Mouse (Mus musculus) adipocyte (in vitro differentiated cells): ENCODE data around the gene Ppard.
A peak's percentile ranks its signal among the peaks of the same experiment; 100 is the strongest.

Experiments used
- DNase-seq: peaks from one replicate; pipeline ENCODE4 v3.0.0-alpha.2; 2016; ENCODE audit warnings: low spot score

Gene Ppard

DNA sequence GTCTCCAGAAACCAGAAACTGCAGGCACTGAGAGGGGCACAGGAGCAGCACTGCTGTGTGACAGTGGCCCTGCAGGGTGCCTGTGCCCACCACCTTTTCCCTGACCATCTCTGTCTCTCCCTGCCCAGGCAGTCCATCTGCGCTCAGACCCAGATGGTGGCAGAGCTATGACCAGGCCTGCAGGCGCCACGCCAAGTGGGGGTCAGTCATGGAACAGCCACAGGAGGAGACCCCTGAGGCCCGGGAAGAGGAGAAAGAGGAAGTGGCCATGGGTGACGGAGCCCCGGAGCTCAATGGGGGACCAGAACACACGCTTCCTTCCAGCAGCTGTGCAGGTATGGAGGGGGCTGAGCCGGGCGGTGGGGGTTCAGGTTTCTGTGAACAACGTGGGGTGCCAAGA is 53.6 kb downstream of the Ppard start:
- DNase-seq: no peak

DNA sequence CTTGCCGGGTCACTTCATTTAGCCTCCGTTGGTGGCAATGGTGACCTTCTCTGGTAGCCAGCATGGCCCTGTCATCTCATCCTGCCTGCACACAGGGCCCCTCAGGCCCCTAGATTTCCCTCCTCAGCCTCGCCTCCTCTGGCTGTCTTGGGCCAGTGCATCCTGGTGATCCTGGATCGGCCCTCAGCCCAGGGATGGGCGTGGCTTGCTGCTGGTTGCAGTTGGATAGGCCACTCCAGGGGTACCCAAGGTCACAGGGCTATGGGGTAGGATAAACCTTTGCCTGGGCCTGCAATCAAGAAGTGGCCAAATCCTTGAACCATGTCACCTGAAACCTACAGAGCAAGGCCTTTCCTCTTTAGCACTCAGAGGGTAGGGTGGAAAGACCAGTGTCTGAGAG is 54.5 kb downstream of the Ppard start:
- no peak for DNase-seq

DNA sequence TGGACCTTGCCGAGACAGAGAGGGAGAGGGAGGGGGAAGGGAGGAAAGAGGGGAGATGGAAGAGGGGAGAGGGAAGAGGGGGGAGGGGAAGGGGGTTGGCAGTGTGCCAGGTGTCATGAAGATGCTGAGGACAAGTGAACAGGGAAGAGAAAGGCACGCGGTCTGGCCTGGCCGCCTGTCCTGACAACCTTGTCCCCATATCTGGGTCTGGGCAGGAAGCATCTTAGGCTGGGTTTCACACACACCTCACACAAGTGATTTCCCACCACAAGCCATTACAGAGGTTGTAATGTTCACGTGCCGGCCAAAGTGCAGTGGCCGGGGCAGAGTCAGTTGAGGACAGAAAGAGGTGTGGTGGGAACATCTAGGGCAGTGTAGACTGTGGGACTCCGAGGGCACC is 55.1 kb downstream of the Ppard start:
- DNase-seq: no peak

DNA sequence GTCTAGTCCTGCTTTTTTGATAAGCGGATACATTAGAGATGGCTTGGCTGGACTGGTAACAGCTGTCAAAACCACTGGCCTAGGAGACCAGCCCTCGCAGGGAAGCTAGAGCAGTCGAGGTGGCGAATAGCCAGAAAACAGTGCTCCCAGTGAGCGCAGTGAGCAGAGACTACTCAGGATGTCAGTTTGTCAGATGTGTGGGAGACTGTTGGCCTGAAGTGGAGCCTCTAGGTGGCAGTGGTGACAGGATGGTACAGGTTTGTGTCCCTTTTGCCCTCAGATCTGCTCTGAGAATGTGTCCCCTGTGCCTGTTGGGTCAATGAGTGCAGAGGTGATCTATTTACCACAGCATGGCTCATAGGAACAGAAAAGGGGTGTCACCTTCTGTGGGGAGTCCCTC is 55.5 kb downstream of the Ppard start:
- no peak for DNase-seq

DNA sequence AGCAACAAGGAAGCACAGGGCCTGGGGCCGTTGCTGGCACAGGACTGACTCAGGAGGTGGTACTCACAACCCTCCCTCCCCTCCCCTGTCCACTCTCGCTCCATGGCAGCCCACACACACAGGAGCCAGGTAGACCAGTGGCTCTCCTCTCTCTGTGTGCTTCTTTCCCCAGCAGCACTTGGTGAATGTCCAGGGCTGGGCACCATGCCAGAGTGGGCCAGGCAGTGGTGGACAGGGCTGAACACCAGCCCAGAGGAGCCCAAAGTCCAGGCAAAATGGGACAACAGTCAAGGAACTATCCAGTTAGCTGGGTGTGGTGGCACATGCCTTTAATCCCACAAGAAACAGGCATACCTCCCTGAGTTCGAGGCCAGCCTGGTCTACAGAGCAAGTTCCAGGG is 57.8 kb downstream of the Ppard start:
- DNase-seq: peak; percentile 91

DNA sequence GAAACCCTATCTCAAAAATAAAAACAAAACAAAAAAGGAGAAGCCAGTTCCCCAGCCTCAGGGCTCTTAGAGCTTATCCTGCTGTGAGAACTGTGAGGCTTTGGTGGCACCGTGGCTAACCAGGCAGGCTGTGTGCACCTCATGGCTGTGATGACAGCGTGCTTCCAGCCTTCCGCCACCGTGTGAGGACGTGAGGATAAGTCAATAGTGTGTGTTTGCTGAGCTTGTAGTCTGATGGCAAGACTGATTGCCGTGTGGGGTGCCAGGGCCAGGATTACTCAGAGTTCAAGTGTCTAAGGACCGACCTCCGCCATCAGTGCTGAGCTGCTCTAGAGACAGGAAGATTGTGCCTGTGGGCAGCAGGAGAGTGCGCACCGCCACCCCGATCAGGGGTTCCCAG is 58.2 kb downstream of the Ppard start:
- DNase-seq: no peak

DNA sequence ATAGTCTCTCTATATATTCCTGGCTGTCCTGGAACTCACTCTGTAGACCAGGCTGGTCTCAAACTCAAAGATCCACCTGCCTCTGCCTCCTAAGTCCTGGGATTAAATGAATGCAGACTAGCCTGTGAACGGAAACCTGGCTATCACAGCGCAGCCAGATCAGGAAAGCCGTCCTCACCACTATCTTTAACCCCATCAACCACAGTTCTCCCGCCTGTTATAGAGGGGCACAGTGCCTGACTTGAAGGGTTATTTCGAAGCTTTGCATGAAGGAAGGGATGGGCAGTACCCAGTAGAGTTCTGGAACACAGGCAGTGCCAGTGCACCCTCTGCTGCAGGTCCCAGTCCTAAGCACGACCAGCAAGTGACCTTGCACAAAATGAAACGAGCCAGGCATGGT is 58.8 kb downstream of the Ppard start:
- DNase-seq: no peak

DNA sequence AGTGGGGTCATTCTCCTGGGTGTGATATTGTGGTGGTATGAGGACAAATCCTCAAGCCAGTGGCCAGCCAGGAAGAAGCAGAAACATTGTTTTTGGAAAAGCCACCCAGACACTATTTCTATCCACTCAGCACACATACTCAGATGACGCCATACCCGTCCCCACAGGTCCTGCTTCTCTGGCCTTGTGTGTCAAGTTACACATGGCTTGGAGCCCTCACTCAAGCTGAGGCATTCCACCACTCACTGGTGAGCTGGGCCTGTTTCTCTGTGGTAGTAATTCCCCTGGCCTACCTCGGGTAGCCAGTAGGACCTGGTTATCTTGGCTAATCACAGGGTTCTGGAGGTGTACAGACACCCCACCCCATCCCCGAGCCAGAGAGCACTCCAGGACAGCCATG is 61.2 kb downstream of the Ppard start:
- DNase-seq: no peak

DNA sequence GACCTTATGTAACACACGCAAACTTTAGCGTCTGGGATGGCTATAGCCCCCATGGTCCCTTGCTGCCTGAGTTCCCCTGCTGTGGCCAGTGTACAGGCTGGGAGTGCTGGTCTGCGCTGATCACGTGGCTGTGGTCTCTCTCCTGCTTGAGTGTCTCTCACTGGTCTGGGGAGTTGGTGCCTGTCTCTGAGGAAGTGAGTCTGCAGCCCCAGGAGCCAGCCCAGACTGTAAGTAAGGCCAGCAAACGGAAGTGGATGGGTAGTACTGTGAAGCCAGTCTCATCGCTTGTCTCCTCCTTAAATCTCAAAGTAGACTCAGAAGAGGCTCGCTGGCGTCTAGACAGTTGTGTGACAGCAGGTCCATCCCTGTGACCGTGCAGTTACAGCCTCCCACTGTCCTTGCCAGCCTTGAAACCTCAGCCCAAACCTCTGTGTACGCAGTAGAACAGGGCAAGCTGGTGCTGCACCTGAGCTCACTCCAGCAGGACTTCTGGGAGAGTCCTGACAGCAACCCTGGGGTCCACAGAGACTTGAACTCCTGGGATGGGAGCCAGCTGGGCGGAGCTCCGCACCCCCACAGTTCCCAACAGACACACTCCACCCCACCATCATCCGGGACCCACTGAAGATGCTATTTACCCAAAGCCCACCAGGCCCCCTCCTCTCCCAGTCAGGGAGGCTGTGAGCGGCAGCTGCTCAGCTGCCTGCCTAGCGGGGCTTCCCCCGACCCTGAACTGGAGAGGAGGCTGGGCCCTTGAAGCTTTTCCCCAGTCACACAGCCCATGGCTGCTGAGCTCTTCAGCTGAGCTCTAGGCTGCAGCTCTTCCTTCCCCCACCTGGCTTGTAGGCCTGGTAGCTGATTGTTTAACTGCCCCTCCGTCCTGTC is 62.2 kb downstream of the Ppard start:
- no peak for DNase-seq

DNA sequence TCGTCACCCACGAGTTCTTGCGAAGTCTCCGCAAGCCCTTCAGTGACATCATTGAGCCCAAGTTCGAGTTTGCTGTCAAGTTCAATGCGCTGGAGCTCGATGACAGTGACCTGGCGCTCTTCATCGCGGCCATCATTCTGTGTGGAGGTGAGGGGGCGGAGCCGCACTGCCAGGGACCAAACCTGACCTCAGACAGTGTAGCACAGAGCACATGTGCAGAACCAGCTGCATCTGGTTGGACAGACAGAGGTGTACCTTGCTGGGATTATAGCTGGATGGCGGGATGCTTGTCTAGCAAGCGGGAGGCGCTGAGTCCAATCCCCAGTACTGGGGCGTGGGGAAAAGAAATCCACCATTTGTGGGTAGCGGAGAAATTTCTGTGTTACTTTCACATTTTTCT is 66.4 kb downstream of the Ppard start:
- no peak for DNase-seq

DNA sequence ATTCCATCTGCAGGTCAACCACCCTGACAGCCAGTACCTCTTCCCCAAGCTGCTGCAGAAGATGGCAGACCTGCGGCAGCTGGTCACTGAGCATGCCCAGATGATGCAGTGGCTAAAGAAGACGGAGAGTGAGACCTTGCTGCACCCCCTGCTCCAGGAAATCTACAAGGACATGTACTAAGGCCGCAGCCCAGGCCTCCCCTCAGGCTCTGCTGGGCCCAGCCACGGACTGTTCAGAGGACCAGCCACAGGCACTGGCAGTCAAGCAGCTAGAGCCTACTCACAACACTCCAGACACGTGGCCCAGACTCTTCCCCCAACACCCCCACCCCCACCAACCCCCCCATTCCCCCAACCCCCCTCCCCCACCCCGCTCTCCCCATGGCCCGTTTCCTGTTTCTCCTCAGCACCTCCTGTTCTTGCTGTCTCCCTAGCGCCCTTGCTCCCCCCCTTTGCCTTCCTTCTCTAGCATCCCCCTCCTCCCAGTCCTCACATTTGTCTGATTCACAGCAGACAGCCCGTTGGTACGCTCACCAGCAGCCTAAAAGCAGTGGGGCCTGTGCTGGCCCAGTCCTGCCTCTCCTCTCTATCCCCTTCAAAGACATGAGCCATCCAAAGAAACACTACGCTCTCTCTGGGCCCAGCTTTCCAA is 67.3 kb downstream of the Ppard start:
- DNase-seq: no peak

DNA sequence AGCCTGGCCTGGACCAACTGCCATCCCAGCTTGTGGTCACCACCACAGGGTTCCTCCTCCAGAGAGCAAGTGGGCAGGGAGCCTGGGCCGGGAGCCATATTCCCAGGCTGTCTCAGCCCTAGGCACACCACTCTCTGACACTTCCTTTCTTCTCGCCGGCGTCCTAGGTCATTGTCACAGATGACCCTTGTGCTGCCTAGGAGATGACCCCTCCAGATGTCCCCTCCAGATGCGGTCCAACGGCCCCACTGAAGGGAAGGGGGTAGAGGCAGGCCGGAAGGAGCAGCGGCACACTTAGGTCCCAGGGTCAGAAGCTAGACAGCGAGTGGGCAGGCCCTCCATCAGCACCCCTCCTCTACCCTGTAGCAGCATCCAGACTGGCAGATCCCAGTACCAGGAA is 67.8 kb downstream of the Ppard start:
- DNase-seq: no peak

DNA sequence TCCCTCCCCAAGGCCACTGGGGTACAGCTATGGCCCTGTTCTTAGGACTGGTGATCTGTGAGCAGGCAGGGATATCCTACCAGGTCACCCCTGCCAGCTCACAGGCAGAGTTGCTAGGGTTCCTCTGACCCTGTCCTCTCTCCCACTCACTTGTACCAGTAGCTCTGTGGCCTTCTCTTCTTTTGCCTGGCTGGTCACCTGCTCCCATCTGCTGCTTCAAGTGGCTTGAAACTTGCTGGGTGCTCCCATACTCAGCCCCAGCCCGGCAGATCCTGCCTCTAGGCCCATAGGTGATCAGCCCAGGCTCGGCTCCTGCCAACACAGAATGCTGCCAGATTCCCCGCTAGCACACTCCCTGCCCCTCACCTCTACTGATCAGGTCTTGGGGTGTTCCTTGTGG is 68.3 kb downstream of the Ppard start:
- no peak for DNase-seq

DNA sequence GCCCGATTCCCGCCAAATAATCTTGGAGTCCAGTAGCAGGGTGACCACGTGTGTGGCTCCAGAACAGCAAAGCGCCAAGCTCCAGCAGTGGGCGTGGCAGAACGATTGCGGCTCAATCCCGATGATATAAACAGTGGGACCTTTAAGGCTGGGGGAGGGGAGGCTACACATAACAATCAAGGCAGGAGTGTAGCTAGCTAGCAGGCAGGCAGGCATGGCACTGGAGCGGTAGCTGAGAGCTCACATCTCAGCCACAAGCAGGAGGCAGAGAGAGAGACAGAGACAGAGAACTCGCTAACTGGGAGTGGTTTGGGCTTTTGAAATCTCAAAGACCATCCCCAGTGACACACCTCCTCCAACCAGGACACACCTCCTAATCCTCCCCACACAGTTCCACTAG is 72.7 kb downstream of the Ppard start:
- no peak for DNase-seq

DNA sequence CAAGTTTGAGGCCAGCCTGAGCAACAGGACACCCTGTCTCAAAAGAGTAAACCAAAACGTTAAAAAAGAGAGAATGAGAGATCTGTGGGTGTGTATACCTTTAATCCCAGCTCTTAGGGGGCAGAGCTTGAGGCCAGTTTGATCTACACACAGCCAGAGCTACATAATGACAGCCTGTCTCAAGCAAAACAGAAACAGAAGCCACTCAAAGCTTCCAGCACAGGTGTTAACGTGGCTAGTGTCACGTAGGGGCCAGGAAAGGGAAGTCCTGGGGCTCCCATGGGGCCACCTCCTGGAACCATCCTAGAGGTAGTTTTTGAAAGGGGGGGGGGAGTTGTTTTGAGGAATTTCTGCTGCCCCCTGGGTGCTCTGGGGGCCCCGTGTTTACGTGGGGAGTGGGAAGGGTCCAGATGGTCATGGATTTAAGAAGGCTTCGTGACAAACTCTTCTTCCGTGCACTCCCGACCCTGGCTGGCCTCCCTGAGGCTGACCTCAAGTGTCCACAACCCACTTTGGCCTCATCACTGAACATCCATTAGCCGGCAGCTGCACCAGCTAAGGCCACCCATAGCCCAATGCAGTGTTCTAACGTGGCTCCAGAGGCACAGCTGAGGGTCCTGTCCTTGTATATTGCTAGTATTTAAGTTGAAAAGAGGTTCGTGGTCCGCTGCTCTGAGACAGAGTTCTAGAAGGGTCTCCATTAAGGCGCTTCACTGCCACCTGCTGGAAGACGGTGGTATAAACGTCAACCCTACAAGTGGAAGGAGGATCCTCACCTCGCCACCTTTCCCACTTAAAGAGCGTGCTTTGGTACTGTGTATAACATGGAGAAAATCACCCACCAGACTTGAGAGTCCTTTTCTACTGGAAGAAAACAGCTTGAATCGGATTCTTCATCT is 76.0 kb downstream of the Ppard start:
- DNase-seq: peak; percentile 90

DNA sequence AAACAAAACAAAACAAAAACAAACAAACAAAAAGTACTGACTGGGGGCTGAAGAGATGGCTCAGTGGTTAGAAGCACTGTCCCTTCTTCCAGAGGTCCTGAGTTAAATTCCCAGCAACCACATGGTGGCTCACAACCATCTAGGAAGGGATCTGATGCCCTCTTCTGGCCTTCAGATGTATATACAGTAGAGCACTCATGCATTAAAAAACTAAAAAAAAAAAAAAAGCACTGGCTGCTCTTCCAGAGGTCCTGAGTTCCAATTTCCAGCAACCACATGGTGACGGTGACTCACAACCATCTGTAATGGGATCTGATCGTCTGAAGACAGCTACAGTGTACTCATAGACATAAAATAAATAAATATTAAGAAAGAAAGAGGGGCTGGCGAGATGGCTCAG is 78.3 kb downstream of the Ppard start:
- DNase-seq: no peak

DNA sequence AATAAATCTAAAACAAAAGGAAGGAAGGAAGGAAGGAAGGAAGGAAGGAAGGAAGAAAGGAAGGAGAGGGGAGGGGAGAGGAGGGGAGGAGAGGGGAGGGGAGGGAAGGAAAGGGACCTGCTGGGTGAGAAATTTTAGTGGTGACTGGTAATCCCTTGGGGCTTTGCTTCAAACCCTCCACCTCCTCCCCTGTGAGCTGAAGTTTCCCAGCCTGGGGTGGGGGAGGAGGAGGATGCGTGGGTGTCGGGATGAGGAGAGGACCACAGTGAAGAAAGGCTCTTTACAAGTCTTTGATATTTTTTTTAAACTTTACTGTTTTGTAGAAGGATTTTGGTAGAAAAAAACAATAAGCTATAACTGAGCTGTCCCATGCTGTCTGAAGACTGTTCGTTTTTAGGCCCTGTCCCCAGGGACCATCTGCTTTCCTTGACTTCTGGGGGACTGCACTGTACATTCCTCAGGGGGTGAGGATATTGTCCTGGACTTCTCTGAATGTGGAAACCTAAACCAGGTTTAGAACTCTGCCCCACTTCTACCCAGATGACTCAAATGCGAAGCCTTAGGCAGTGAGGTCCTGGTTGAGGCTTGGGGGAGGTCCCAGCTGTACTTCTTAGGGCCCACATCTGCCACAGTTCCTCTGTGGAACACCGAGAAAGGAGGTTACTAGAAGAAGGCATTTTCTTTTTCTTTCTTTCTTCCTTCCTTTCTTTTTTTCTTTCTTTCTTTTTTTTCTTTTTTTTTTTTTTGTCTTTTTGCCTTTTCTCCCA is 79.0 kb downstream of the Ppard start:
- no peak for DNase-seq

DNA sequence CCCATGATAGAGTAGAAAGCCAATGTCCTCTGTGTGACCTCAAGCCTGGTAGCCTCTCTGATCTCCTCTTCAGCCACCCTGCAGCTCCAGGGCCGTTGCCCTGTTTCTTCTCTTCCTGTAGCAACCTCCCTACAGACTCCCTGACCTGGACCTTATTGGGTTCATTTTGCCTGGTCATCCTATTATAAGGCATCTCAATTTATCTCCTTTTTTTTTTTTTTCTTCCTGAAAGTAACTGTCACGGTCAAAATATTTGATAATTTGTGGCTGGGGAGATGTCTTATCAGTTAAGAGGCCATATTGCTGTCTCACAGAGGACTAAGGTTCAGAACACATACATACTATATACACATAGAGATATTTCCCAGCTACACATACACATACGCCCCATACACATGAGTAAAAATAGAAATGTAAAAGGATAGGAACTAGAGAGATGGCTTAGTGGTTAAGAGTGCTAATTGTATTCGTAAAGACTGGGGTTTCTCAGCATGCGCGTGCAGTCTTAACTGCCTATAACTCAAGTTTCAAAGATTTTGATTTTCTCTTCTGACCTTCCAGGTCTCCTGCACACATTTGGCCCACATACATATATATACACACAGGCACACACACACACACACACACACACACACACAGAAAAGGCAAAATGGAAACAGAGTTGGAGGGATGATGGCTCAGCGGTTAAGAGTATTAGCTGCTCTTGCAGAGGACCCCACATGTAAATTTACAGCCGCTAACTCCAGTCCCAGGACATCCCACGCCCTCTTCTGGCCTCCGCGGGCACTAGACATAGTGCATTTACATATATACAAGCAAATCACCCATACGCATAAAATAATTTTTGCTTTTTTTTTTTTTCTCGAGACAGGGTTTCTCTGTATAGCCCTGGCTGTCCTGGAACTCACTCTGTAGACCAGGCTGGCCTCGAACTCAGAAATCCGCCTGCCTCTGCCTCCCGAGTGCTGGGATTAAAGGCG is 80.0 kb downstream of the Ppard start:
- peak; percentile 33 for DNase-seq

DNA sequence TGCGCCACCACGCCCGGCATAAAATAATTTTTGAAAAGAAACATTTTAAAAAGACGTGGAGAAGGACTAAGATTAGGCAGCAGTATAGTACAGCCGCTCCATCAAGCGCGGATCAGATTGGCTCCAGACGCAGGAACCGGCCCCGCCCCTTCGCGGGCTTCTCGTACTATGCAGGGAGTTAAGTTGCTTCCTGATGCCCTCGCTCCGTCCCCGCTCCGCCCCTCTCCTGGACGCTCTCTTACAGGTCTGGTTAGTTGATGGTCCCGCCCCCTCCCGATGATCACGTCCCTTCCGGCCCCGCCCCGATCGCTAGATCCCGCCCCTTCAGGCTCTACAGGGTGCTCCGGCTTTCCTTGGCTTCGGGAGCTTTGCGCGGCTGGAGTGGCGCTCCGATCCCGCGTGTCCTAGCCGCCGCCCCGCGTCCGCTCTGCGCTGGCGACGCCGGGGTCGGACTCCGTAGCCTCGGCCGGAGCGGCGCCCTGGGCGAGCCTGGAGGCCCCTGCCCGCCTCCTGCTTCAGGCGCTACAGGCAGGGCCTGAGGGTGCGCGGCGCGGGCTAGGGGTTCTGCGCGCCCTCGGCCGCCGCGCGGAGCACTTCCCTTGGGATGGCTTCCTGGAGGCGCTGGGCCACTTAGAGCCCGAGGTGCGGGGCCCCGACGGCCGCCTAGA is 80.8 kb downstream of the Ppard start, which contains the start of gene Fance:
TSS of gene Fance (plus strand) at position 308 of the 668 bp plus-strand sequence.
- peak; percentile 100 for DNase-seq

DNA sequence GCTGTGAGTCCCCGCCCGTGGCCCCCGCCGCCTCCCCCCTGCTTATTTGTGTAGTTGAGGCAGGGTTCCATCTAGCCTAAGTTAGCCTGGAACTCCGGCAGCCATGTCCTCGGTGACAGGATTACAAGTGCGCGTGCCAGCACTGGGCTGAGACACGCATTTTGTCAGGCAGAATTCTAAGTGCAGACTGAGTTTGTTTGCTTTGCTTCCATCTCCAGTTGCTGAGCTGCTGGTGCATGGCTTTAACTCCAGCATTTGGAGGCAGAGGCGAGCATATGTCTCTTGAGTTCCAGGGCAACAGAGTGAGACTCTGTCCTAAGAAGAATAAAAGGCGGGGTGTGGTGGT is 81.4 kb downstream of the Ppard start:
- peak; percentile 60 for DNase-seq
